Mouse (Mus musculus): ENCODE data around the gene Zfp446.

Gene Zfp446

GRCm38 (mm10) chr7:13023928-13024731 lies 46.5 kb downstream of the Zfp446 start:
- DNase-seq (ENCODE audit: low read depth, low spot score), result peak; percentile 98

GRCm38 (mm10) chr7:13024805-13025204 lies 47.2 kb downstream of the Zfp446 start:
- peak; percentile 75 for DNase-seq (ENCODE audit: low read depth, low spot score)

DNA sequence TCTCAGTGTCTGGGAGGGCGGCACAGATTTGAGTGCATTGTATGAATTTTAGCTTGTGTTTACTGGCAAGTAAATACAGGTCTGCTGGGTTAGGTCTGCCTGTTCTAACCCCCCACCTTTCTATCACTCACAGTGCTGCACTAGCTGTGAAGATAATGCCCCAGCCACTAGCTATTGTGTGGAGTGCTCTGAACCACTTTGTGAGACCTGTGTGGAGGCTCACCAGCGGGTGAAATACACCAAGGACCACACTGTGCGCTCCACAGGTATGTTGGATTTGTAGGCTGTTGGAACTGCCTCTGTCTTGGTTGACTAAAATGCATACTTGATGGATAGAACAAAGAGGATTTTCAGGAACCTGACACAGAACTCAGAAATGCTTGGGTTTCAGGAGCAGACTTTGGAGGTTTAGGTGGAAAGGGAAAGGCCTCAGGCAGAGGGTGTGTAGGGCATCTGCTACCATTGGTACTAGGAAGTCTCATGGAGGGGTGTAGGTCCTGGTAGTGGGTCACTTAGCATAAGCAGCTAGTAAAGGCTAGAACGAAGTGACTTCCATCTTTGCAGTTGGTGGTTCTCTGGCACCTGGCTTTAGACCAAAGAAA lies 48.0 kb downstream of the Zfp446 start:
- peak; percentile 27 for DNase-seq (ENCODE audit: low read depth, low spot score)

GRCm38 (mm10) chr7:13028986-13029385 lies 51.3 kb downstream of the Zfp446 start:
- no peak for DNase-seq (ENCODE audit: low read depth, low spot score)

DNA sequence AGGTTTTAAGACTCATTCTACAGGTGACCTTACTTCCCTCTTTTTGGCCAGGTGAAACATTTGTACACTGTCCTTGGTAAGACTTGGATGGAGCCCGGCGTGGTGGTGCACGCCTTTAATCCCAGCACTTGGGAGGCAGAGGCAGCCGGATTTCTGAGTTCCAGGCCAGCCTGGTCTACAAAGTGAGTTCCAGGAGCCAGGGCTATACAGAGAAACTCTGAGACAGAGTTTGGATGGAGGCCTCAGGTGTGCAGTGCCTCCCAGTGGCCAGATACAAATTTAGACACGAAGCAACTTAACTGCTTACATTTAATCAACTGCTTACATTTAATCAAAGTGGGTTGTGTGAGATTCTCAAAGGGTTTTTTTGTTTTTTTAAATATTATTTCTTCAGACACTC lies 53.4 kb downstream of the Zfp446 start:
- peak; percentile 67 for DNase-seq (ENCODE audit: low read depth, low spot score)

- peak; percentile 30 for DNase-seq (ENCODE audit: low read depth, low spot score)
Measured at GRCm38 (mm10) chr7:13031983-13032382, 54.3 kb downstream of the Zfp446 start.

DNA sequence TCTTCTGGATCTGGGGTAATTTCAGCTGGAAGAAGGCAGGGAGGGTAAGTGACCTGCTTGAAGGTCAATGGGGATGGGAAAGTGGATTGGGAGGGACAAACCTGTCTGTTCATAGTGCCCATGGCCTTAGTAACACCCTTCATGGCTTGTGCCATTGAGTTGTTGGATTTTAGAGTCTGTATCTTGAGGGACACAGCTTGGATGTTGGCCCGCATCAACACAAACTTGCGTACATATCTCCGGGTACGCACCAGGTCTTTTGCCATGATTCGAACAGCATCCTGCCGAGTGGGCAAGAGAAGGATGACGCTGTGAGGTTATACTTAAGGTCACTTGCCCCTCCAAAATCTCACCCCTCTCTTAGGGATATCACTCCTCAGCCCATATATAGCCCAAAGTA lies 54.9 kb downstream of the Zfp446 start:
- no peak for DNase-seq (ENCODE audit: low read depth, low spot score)

DNA sequence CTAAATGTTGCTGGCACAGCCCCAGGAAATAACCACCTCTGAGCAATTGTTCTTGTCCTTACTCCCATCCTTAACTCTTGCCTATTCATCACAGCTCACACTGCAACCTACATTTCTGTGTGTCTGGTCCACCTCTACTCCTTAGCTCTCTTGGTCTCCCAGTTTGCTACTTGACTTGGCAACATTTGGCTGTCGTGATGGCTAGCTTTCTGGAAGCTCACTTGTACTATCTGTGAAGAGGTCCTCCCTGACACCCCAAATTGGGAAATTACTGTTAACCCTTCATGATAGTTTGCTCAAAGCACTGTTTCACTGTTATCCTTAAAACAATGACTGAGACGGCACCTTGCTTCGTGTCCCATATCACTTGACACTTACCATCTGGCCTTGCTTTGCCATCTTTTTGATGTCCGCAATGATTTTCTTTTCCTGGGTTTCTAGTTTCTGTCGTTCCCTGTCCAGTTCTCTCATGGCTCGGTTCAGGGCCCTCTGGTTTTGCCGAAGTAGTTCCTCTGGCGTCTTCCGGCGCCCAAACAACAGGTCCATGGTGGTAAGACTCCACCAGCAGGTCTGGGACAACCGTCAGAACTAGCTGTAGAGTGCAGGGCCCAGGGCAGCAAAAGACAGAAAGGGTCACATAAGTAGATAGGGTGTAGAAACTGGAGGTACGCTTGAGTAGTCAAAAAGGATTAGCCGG lies 56.0 kb downstream of the Zfp446 start:
- DNase-seq (ENCODE audit: low read depth, low spot score), result peak; percentile 33

- DNase-seq (ENCODE audit: low read depth, low spot score), result peak; percentile 98
Measured at GRCm38 (mm10) chr7:13034148-13034977, 56.7 kb downstream of the Zfp446 start, which contains the start of gene Chmp2a. Gene Chmp2a, minus strand, starts transcription at chr7:13034807.

Data from R1 (cell line).